Mouse (Mus musculus): Measurements from ENCODE around the gene Thsd1.
"Not testable (repeated sequence)": the region's sequence is repeated elsewhere in the genome, so short reads cannot be mapped to it uniquely, and the experiment has no call there.

The Thsd1 gene

DNA sequence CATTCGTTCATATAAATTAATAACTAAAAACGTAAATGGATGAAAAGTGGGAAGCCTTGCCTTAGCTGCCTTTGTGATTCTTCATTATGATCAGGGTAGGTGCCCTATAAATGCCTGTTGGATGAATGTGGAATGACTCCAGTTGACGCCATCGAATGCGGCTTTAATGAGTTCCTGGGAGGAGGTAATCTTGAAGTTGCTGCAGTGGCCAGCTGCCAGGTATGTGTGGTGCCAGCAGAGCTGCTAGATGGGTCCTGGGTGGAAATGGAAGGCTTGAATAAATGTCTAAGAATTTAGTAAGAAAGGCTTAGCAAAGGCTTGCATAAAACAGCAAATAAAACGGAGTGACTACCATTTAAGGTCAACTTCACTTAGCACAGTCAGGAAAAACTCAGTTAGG, 37.7 kb downstream of the Thsd1 start:
- no peak for DNase-seq (ENCODE audit: low spot score in 2 of 2)

DNA sequence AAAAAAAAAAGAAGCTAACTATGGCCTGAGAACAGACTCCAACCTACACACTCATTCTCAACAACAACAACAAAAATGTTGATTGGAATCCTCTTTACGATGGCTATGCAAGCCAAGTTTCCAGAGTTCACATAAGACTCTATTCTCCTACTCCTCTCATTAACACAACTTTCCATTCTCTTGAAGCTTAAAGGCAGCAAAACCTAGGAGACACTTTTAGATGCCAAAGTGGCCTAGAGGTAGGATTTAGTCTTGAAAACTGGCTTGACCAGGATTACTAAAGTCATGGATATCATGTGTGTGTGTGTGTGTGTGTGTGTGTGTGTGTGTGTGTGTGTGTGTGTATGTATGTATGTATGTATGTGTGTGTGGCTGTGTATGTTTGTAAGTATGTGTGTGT, 38.1 kb downstream of the Thsd1 start:
- DNase-seq (ENCODE audit: low spot score in 2 of 2) = no peak

DNA sequence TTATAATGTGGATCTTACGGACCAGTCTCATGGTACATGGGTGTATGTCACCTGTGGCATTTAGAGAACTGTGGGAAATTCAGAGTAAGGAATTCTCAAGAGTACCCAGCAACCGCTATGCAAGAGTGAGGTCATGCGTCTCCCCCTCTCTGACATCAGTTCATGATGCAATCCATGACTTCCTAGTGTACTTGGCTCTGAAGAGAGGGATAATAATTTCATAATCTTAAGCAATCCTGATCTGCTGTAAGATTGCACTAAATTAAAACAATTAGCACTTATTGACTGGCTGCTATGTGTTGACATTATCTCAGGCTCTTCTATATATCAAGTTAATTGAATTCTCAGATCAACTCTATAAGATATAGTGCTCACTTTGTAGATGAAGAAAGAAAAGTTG, 39.7 kb downstream of the Thsd1 start:
- no peak for DNase-seq (ENCODE audit: low spot score in 2 of 2)

DNA sequence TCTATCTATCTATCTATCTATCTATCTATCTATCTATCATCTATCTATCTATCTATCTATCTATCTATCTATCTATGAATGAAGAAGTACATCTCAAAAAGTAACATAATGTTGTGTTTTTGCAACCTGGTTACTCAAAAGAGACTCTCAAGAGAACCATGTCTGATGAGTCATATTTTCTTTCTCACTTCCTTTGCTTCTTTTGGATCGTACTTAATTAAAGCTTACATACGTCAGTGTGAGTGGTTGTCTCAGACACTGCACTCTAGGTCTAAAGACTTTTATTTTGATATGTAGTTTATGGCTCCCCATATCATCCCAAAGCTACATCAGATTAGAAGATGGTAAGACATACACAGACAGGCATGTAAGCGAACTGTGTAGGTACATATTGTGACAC, 46.0 kb downstream of the Thsd1 start:
- DNase-seq (ENCODE audit: low spot score in 2 of 2) = no peak

DNA sequence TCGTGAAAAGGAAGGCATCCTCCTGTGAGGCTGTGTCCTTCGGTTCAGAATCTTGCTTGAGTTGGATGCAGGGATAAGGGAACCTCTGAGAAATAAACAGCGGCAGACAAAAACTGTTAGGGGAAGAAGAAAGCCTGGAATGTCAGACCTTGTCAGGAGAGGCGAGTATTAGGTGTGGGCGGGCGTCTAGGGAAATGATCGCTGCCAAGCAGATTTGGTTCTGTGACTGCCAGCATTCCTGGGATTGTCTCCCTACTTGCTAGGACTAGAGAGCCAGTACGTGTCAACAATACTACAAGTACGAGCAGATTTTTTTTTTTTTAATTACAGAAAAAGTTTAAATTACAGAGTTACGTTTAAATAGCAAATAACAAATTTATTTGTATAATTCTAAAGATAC, 47.5 kb downstream of the Thsd1 start:
- no peak for DNase-seq (ENCODE audit: low spot score in 2 of 2)

DNA sequence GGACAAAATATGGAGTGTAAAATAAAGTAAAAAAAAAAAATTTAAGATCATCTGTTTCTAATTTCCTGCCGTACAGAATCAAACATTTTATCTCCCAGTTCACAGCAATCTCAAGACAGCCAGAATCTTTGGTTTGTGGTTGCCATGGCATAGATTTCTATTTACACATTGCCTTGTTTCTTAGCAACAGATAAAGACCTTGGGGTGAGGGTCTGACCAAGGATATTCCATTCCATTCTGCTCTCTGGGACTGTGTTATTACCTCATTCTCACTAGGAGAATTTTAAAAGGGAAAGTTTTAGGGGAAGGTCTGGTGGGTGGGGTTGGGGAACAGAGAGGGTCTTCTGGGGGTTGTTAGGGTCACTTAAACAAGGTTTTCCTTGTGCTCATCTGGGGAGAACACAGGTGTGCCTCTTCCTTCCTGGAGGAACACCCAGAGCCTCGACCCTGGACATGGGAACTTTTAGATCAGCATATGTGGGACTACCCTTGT, 55.9 kb downstream of the Thsd1 start, which contains the start of gene Tpte:
TSS of gene Tpte (plus strand) at position 443 of the 493 bp plus-strand sequence.
- no peak for DNase-seq (ENCODE audit: low spot score in 2 of 2)

DNA sequence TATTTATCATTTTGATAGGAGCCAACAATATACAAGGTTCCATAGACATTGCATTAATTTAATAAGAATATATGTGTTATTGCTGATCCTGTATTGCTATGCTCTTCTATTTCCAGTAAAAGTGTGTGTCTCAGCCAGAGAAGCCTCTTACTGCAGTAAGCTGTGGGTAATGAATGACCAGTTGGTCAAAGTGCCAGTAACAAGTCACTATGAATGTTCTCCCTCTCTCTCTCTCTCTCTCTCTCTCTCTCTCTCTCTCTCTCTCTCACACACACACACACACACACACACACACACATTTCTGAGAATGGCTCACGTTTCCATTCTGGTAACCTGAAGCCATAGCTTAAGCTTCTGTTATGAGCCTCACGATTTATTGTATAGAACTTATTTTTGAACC, 75.2 kb downstream of the Thsd1 start:
- no peak for DNase-seq (ENCODE audit: low spot score in 2 of 2)

DNA sequence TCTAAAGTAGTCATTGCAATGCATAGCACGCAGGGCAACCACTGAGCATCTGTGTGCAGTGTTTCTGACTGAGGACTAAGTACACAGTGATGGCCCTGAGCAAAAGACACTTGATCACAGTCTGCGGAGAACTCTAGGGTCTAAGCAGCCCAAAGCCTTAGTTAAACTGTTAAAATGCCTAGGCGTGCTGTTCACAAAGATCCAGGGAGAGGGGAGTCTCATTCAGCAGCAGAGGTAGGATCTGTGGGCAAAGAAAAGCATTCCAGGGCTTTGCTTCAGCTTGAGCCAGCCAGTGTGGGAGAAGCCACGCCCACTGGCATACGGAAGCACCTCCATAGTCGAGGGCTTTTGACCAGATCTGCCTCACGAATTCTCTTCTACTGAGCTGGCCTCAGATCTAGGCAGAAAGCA, 75.8 kb downstream of the Thsd1 start:
- no peak for DNase-seq (ENCODE audit: low spot score in 2 of 2)

DNA sequence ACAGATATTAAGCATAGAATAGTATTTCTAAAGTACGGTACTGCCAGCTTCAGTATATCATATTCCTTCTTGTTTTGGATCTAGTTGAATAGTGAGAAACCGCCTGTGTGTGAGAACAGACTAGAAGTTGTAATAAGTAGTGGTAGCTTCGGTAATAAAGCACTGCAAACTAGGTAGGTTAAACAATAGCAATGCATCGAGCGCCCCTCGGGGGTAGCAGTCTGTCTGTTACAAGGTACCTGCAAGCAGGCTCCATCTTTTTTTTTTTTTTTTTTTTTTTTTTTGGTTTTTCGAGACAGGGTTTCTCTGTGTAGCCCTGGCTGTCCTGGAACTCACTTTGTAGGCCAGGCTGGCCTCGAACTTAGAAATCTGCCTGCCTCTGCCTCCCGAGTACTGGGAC, 76.9 kb downstream of the Thsd1 start:
- not testable (repeated sequence) for DNase-seq (ENCODE audit: low spot score in 2 of 2)

DNA sequence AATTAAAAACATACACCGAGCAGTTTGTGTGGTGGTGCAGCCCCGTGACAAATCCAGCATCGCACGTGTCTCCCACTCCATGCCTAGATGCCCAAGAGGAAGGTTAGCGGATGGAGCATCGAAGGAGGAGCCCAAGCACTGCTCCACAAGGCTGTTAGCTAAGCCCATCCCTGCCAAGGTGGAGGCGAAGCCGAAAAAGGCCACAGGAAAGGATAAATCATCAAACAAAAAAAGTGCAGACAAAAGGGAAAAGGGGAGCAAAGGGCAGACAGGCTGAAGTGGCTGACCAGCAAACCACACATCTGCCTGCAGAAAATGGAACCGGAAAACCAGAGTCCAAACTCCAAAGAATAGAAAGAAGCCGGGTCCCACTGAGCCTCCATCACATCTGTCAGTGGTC, 79.9 kb downstream of the Thsd1 start:
- DNase-seq (ENCODE audit: low spot score in 2 of 2) = no peak
